Mouse (Mus musculus) bone marrow, adult 2 months (tissue): Measurements from ENCODE around the gene Fam168a.

Experiments used
- CTCF ChIP-seq: fragments of 200-500 bp; IDR thresholded peaks from 2 replicates; pipeline ENCODE4 v1.5.1; 2011; ENCODE audit warnings: low read length, control low read depth; ENCODE audit not compliant: control insufficient read depth, insufficient read depth
- POLR2A ChIP-seq: fragments of 200-500 bp; IDR thresholded peaks from 2 replicates; pipeline ENCODE4 v1.6.1; 2011; ENCODE audit warnings: low read depth, mild to moderate bottlenecking, control low read depth, low read length, borderline replicate concordance; ENCODE audit not compliant: control insufficient read depth

DNA sequence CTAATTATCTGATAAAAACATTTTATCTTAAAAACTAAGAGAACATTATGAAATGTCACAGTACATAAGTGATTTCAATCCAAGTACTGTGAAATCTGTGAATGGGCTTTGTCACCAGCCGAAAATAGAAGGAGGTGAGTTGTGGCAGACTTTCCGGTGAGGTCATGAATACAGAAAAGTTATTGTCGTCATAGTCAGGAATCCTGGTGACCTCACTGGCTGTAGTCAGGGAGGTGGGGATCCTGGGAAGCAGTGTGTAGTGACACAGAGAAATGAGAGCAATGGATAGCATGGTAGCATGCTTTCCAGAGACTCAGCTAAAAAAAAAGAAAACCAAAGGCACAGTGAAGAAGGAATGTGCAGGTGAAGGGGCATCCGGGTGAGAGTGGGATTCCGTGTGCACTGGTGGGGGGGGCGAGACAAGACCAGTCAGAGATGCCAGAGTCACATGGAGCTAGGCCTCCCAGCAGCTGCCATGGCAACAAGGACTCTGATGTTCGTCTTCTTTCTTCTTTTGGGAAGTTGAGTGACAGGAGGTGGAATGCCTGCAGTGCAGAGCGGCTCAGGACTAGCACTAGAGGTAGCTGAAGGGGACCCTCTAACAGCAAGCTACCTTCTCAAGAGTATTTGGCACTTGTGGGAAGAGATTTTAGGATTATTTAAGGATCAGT is 109.6 kb downstream of the Fam168a start:
- no peak for TF ChIP-seq CTCF
- no peak for TF ChIP-seq POLR2A
